Mouse (Mus musculus) G1E (cell line): ENCODE data around the gene Serinc1. TPM values are rescaled to one million over a fixed set of nuclear protein-coding genes. Genes with fewer than 3 reads are reported as not detected.
A peak's percentile ranks its signal among the peaks of the same experiment; 100 is the strongest.

Source experiments
- ATAC-seq: 2 replicates; pipeline ENCODE4 v1.8.0; 2016; ENCODE audit warnings: mild to moderate bottlenecking; ENCODE audit not compliant: insufficient number of reproducible peaks, poor library complexity, low FRiP score, severe bottlenecking; ENCODE audit errors: extremely low read depth
- DNase-seq: peaks from one replicate; pipeline ENCODE4 v3.0.0; 2012; ENCODE audit warnings: low spot score
- H3K27me3 ChIP-seq: 2 replicates; pipeline ENCODE4 v1.6.1; 2012; ENCODE audit warnings: mild to moderate bottlenecking, low read length, inconsistent platforms; ENCODE audit not compliant: insufficient read depth
- H3K36me3 ChIP-seq: replicated peaks from 2 replicates; pipeline ENCODE3; 2012; ENCODE audit warnings: mild to moderate bottlenecking, inconsistent platforms
- H3K4me1 ChIP-seq: 2 replicates; pipeline ENCODE4 v1.6.1; 2012; ENCODE audit warnings: low read depth, low read length, inconsistent platforms, mixed read lengths; ENCODE audit not compliant: insufficient read depth
- H3K4me3 ChIP-seq: 2 replicates; pipeline ENCODE4 v1.5.1; 2012; ENCODE audit warnings: low read depth, mild to moderate bottlenecking, inconsistent platforms, low read length, moderate library complexity, mixed read lengths
- H3K9me3 ChIP-seq: replicated peaks from 2 replicates; pipeline ENCODE4 v1.6.1; 2012; ENCODE audit warnings: inconsistent platforms
- CTCF ChIP-seq: IDR thresholded peaks from 2 replicates; pipeline ENCODE4 v1.5.1; 2012; ENCODE audit warnings: low read depth, low read length, inconsistent platforms, mixed read lengths
- GATA1 ChIP-seq: IDR thresholded peaks from 2 replicates; pipeline ENCODE4 v1.6.1; 2012; ENCODE audit warnings: borderline replicate concordance, low read length, inconsistent platforms, mixed read lengths
- GATA2 ChIP-seq: IDR thresholded peaks from 2 replicates; pipeline ENCODE4 v1.6.1; 2012; ENCODE audit warnings: low read depth, low read length, inconsistent platforms, borderline replicate concordance
- POLR2AphosphoS5 ChIP-seq: IDR thresholded peaks from 2 replicates; pipeline ENCODE4 v1.6.1; 2012; ENCODE audit warnings: low read depth, low read length, inconsistent platforms; ENCODE audit not compliant: insufficient replicate concordance
- TAL1 ChIP-seq: conservative IDR thresholded peaks from 2 replicates; pipeline ENCODE4 v1.6.1; 2012; ENCODE audit warnings: low read depth, low read length, inconsistent platforms, mixed read lengths
- polyA plus RNA-seq: library from polyadenylated mRNA; stranded (reverse); fragments of >175 nt; gene quantifications from 2 replicates; pipeline ENCODE4 v1.2.3, GENCODE M21; 2012
- total RNA-seq, 2 experiments: library from RNA; stranded (forward) in 1 of 2; stranded (reverse) in 1 of 2; fragments of 200-1000 nt in 1 of 2; fragments of >200 nt in 1 of 2; fragmentation: Nextera tagmentation in 1 of 2; gene quantifications; 2 replicates each; pipeline ENCODE4 v1.2.3; 2014 to 2017

The Serinc1 gene
- total and polyA plus RNA-seq, 3 experiments: 3.7 to 69.3 (median 53.4) TPM

- no peak for DNase-seq
- TF ChIP-seq CTCF (no peak), POLR2AphosphoS5 (no peak), TAL1 (no peak), GATA2 (no peak)
- H3K27me3 ChIP-seq: no peaks in the 10 kb centered on the region
- H3K36me3 ChIP-seq: peaks cover 43% of the 10 kb centered on the region
- no peaks in the 10 kb centered on the region for H3K9me3 ChIP-seq
- no peak overlapping the region for H3K4me3 ChIP-seq
- no peak for ATAC-seq
- H3K4me1 ChIP-seq: no peaks in the 10 kb centered on the region
Observed at GRCm38 (mm10) chr10:57515278-57515677, 17.1 kb downstream of the Serinc1 start.

DNA sequence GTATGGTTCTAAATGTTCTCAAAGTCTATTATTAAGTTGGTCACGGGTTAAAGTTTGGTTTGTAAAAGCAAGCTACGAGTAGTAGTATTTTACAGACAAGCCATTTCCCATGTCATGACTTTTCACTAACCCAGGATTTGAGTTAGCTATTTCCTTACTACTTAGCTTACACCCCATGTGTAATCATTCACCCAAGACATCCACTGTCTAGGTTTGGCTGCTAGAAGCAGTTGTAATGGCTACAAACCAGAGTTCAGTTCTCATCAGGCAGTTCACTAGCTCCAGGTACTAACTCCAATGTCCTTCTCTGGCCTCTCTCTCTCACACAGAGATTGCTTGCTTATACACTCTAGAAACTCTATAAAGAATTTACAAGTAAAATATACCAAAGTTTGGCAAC is 17.7 kb downstream of the Serinc1 start:
- no peak for ATAC-seq
- TF ChIP-seq CTCF (no peak), GATA2 (no peak), GATA1 (no peak), TAL1 (no peak), POLR2AphosphoS5 (no peak)
- H3K4me1 ChIP-seq: no peaks in the 10 kb centered on the region
- DNase-seq: no peak
- H3K27me3 ChIP-seq: no peaks in the 10 kb centered on the region
- H3K9me3 ChIP-seq: no peaks in the 10 kb centered on the region
- H3K4me3 ChIP-seq: no peak overlapping the region
- H3K36me3 ChIP-seq: peaks cover 40% of the 10 kb centered on the region

DNA sequence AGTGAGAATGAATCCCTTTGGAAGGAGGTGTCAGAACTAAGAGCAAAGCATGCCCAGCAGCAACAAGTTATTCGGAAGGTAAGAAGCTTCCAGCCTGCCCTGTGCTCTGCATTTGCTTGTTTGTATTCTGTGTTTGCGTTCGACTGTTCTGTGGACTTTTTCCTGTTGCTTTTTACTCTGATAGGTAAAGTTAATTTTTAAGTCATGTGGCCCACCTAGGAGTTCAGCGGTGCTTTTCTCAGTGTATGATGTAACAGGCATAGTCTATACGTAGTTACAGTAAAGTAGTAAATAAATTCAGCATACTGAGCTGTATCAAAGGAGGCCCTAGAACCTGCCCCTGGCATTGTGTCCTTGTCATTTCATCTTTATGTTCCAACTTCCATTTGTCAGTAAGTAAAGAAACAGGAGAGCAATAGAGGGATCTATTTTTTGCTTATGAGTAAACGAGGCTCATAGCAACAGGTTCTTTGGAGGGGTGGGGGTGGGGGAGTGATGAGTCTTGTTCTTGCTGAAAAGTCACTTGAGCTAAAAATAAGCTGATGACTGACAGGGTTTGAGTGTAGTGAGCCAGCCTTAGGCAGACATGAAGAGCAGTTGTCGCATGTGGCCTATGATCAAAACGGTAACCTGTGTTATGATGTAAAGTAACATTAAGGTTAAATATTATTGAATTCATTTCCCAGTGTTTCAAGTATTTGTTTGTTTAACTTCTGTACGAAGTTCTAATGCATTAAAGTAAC is 32.7 kb downstream of the Serinc1 start:
- no peak overlapping the region for H3K4me3 ChIP-seq

DNA sequence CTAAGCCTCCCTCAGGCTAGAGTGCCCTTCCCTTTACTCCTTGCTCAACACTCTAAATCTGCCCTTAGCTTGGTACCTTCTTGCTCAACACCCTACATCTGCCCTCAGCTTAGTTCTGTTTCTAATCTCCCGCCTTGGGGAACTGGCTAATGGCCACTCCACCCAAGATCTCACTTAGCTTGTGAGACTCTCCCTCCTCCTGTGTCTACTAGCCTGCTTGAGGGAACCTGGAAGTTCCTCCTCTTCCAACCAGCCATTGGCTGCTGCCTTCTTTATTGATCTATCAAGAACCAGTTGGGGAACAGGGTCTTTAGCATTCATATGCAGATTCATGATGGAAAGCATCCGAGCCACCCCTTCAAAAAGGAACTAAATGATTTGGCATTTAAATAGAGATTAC is 40.3 kb downstream of the Serinc1 start:
- DNase-seq: no peak
- ATAC-seq: no peak

More for the DNA sequence above, 32.7 kb downstream of the Serinc1 start:
- H3K36me3 ChIP-seq: peaks cover 13% of the 10 kb centered on the region
- ATAC-seq (no peak), DNase-seq (no peak)
- TF ChIP-seq GATA2 (no peak), POLR2AphosphoS5 (no peak), TAL1 (no peak), GATA1 (no peak), CTCF (no peak)
- no peaks in the 10 kb centered on the region for H3K27me3 ChIP-seq
- H3K4me1 ChIP-seq: no peaks in the 10 kb centered on the region
- no peaks in the 10 kb centered on the region for H3K9me3 ChIP-seq

GRCm38 (mm10) chr10:57488591-57488990 is 43.7 kb downstream of the Serinc1 start:
- Histone ChIP-seq H3K27me3 (no peaks in the 10 kb centered on the region), H3K36me3 (peaks cover 7% of the 10 kb centered on the region), H3K4me1 (peaks cover 3% of the 10 kb centered on the region), H3K9me3 (no peaks in the 10 kb centered on the region), H3K4me3 (no peak overlapping the region)
- DNase-seq (no peak), ATAC-seq (no peak)
- TF ChIP-seq POLR2AphosphoS5: no peak
- TF ChIP-seq GATA1: no peak
- TF ChIP-seq CTCF: no peak
- TF ChIP-seq GATA2: no peak
- no peak for TF ChIP-seq TAL1

More for the DNA sequence above, 40.3 kb downstream of the Serinc1 start:
- H3K4me1 ChIP-seq: no peaks in the 10 kb centered on the region; the same call in 1 of the 2 replicates
- no peaks in the 10 kb centered on the region for H3K9me3 ChIP-seq
- no peak overlapping the region for H3K4me3 ChIP-seq
- no peaks in the 10 kb centered on the region for H3K27me3 ChIP-seq
- TF ChIP-seq GATA2 (no peak), TAL1 (no peak), GATA1 (no peak), CTCF (no peak), POLR2AphosphoS5 (no peak)
- peaks cover 13% of the 10 kb centered on the region for H3K36me3 ChIP-seq

DNA sequence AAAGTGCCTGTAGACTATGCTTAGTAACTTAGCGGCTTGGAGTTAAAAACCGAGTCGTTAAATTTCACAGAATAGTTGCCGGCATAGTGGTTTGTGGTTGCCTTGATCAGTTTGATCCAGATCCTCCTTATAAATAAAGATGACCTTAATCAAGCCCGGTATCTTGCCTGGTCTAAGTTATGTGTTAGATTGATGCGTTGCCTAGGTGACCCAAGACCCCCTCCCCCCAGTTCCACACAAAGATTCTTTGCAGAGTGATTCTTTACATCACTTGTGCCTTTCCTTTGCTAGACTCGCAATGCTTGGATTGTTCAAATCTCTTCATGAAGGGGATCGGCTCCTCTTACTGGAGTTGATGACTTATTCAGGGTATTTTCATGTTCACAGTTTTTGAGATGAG is 45.1 kb downstream of the Serinc1 start:
- no peak for DNase-seq
- peaks cover 4% of the 10 kb centered on the region for H3K36me3 ChIP-seq
- TF ChIP-seq GATA2 (no peak), POLR2AphosphoS5 (no peak), CTCF (no peak), TAL1 (no peak), GATA1 (no peak)
- peak overlapping the region; percentile 35; the same call in 1 of the 2 replicates for H3K4me3 ChIP-seq
- H3K9me3 ChIP-seq: no peaks in the 10 kb centered on the region
- no peak for ATAC-seq
- peaks cover 3% of the 10 kb centered on the region for H3K4me1 ChIP-seq
- H3K27me3 ChIP-seq: no peaks in the 10 kb centered on the region
